Mouse (Mus musculus): Measurements from ENCODE around the gene Ccdc124. TPM values are rescaled to one million over a fixed set of nuclear protein-coding genes. Genes with fewer than 3 reads are reported as not detected.
A peak's percentile ranks its signal among the peaks of the same experiment; 100 is the strongest.

The Ccdc124 gene
- total and polyA plus RNA-seq, 3 experiments, result 47.6 to 87.1 TPM; not detected in 1

DNA sequence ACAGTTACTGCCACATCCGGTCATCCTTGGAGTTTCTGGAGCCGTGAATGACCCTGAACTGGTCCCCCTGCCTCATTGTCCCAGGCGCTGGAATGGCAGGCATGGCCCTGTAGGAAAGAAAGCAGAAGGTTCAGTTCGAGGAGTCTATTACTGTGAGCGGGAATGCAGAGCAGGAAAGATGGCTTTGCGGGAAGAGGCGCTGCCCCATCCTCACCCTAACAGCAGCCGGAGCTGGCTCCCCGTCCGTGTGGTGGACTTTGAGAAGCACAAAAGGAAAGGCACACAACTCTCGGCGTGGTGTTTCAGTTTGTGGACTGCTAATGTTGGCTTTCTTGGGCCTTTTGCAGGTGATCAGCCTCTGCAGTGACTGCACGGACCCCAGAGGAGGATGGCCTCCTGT lies 706 bp upstream of the Ccdc124 start:
- no peaks in the 10 kb centered on the region for H3K36me3 ChIP-seq (ENCODE audit: control insufficient read depth in 1 of 2, insufficient read depth in 2 of 2, low read length in 2 of 2)
- no peak for TF ChIP-seq SMC3 (IDR thresholded peaks at IDR 0.05; ENCODE audit: low read depth, low read length)
- TF ChIP-seq ZC3H11A (IDR thresholded peaks at IDR 0.05; ENCODE audit: low read depth, low read length), result no peak
- no peak for TF ChIP-seq ZNF384 (IDR thresholded peaks at IDR 0.05; ENCODE audit: low read depth, low read length)
- TF ChIP-seq TAL1 (IDR thresholded peaks at IDR 0.05; ENCODE audit: low read length), result no peak
- no peak for TF ChIP-seq POLR2A (IDR thresholded peaks at IDR 0.05; ENCODE audit: control insufficient read depth in 1 of 2, insufficient read depth in 1 of 2, low read depth in 1 of 2, low read length in 2 of 2, poor library complexity in 1 of 2)
- TF ChIP-seq HCFC1 (IDR thresholded peaks at IDR 0.05; ENCODE audit: low read depth, low read length), result no peak
- no peak for TF ChIP-seq ZMIZ1 (IDR thresholded peaks at IDR 0.05; ENCODE audit: low read depth, low read length)
- TF ChIP-seq EP300 (IDR thresholded peaks at IDR 0.05; ENCODE audit: low read depth in 1 of 2, low read length in 2 of 2), result no peak
- no peak for TF ChIP-seq MAX (IDR thresholded peaks at IDR 0.05; ENCODE audit: low read length)
- no peak for TF ChIP-seq POLR2AphosphoS5 (IDR thresholded peaks at IDR 0.05; ENCODE audit: borderline replicate concordance, low read depth, low read length)
- no peak for TF ChIP-seq ZKSCAN1 (IDR thresholded peaks at IDR 0.05; ENCODE audit: low read depth, low read length)
- no peak for TF ChIP-seq CTCF (IDR thresholded peaks at IDR 0.05 in 2 of 3, conservative IDR thresholded peaks at IDR 0.05 in 1 of 3; ENCODE audit: control insufficient read depth in 1 of 3, insufficient read depth in 1 of 3, low read depth in 2 of 3, low read length in 3 of 3, poor library complexity in 1 of 3, severe bottlenecking in 1 of 3)
- no peak for TF ChIP-seq JUND (IDR thresholded peaks at IDR 0.05; ENCODE audit: low read depth, low read length)
- TF ChIP-seq MAFK (IDR thresholded peaks at IDR 0.05; ENCODE audit: borderline replicate concordance, low read depth, low read length), result no peak
- no peak for TF ChIP-seq TBP (IDR thresholded peaks at IDR 0.05; ENCODE audit: low read depth, low read length)
- no peak for TF ChIP-seq MYC (IDR thresholded peaks at IDR 0.05; ENCODE audit: low read depth, low read length)
- peaks cover 5% of the 10 kb centered on the region for H3K79me2 ChIP-seq (ENCODE audit: control insufficient read depth, insufficient read depth, low read length, poor library complexity)
- H3K27ac ChIP-seq (ENCODE audit: control insufficient read depth, low read depth, low read length), result no peak overlapping the region
- H3K4me3 ChIP-seq (ENCODE audit: control insufficient read depth in 1 of 2, insufficient read depth in 1 of 2, low read depth in 2 of 2, low read length in 2 of 2), result no peak overlapping the region
- H3K9me3 ChIP-seq (replicated peaks; ENCODE audit: insufficient read depth, low read length), result no peaks in the 10 kb centered on the region
- no peaks in the 10 kb centered on the region for H3K27me3 ChIP-seq (ENCODE audit: control insufficient read depth in 1 of 2, insufficient read depth in 2 of 2, low read length in 2 of 2)
- no peak for DNase-seq (ENCODE audit: low read depth, low spot score)
- H3K4me1 ChIP-seq (ENCODE audit: control insufficient read depth in 1 of 2, insufficient read depth in 2 of 2, low read length in 2 of 2), result peaks cover 0 to 7% of the 10 kb centered on the region in 2 experiments; a peak in 1 of 4 replicates
- H3K9ac ChIP-seq (ENCODE audit: control insufficient read depth, low read depth, low read length, poor library complexity, severe bottlenecking), result no peak overlapping the region

DNA sequence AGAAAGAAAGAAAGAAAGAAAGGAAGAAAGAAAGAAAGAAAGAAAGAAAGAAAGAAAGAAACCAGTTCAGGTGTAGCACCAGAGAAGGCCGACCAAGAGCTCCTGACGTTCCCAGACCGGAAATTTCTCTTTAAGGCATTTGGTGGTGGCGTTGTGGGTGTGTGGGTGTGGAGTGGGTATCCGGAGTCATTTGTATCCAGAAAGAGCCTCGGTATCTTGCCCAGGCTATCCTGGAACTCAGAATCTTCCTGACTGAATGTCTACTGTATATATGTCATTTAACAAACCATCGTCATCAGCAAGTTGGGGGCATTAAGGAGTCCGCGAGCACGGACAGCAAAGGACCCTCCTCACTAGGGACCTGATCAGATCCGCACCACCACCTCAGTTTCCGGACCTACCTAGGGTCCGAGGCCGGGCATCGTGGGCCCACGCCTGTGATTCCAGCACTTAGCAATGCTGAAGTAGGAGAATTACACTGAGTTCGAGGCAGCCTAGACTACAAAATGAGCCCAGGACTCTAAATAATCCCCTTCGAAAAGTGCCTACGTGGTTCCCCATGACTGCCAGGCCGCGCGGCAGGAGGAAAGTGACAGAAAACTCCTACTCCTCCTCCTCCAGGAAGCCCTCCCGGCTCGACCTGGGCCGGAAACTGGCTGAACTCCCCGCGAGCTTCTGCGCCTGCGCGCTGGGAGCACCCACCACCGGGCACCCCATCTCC lies 932 bp downstream of the Ccdc124 start:
- no peaks in the 10 kb centered on the region for H3K9me3 ChIP-seq (replicated peaks; ENCODE audit: insufficient read depth, low read length)
- no peaks in the 10 kb centered on the region for H3K27me3 ChIP-seq (ENCODE audit: control insufficient read depth in 1 of 2, insufficient read depth in 2 of 2, low read length in 2 of 2)
- H3K9ac ChIP-seq (ENCODE audit: control insufficient read depth, low read depth, low read length, poor library complexity, severe bottlenecking), result peak overlapping the region; percentile 98
- TF ChIP-seq TBP (IDR thresholded peaks at IDR 0.05; ENCODE audit: low read depth, low read length) (peak; percentile 21; the same call in 1 of the 2 replicates), MAX (IDR thresholded peaks at IDR 0.05; ENCODE audit: low read length) (0 out of 2 replicates have a peak, but pooled peaks have one; percentile 37), ZKSCAN1 (IDR thresholded peaks at IDR 0.05; ENCODE audit: low read depth, low read length) (peak; percentile 93), ELF1 (IDR thresholded peaks at IDR 0.05; ENCODE audit: low read depth, low read length) (no peak; the same call in 1 of the 2 replicates), RAD21 (IDR thresholded peaks at IDR 0.05; ENCODE audit: low read depth, low read length) (no peak), POLR2A (IDR thresholded peaks at IDR 0.05; ENCODE audit: control insufficient read depth in 1 of 2, insufficient read depth in 1 of 2, low read depth in 1 of 2, low read length in 2 of 2, poor library complexity in 1 of 2) (peak; percentile 40 to 77; a peak in 3 of 4 replicates), NELFE (IDR thresholded peaks at IDR 0.05; ENCODE audit: low read depth, low read length) (peak; percentile 79), UBTF (IDR thresholded peaks at IDR 0.05; ENCODE audit: borderline replicate concordance, insufficient read depth, low read depth, low read length) (peak; percentile 79; the same call in 1 of the 2 replicates)
- H3K36me3 ChIP-seq (ENCODE audit: control insufficient read depth in 1 of 2, insufficient read depth in 2 of 2, low read length in 2 of 2), result no peaks in the 10 kb centered on the region
- peak overlapping the region; percentile 87 to 97 for H3K4me3 ChIP-seq (ENCODE audit: control insufficient read depth in 1 of 2, insufficient read depth in 1 of 2, low read depth in 2 of 2, low read length in 2 of 2)
- peaks cover 0 to 7% of the 10 kb centered on the region in 2 experiments; a peak in 1 of 4 replicates for H3K4me1 ChIP-seq (ENCODE audit: control insufficient read depth in 1 of 2, insufficient read depth in 2 of 2, low read length in 2 of 2)
- peak; percentile 56 for DNase-seq (ENCODE audit: low read depth, low spot score)
- peak overlapping the region; percentile 94 for H3K27ac ChIP-seq (ENCODE audit: control insufficient read depth, low read depth, low read length)
- H3K79me2 ChIP-seq (ENCODE audit: control insufficient read depth, insufficient read depth, low read length, poor library complexity), result peaks cover 5% of the 10 kb centered on the region

Data from MEL (cell line).